Mouse (Mus musculus): ENCODE data around the gene Apex1. TPM values are rescaled to one million over a fixed set of nuclear protein-coding genes. Genes with fewer than 3 reads are reported as not detected.
"Not testable (repeated sequence)": the region's sequence is repeated elsewhere in the genome, so short reads cannot be mapped to it uniquely, and the experiment has no call there.

Gene Apex1
- 10 to 100 TPM; 26.9 to 28.6 TPM for total RNA-seq (2021)
- long read RNA-seq, experiment 1, transcript Apex1-201 (5 exons, 1,239 nt), result major isoform, 34 of 42 reads
- long read RNA-seq, experiment 1, partial matches to known transcripts, result 0 of 42 reads
- long read RNA-seq, experiment 1, other reads (novel, unspliced or antisense), result 4 of 42 reads
- long read RNA-seq, experiment 2, transcript Apex1-201 (5 exons, 1,239 nt), result major isoform, 49 of 59 reads
- long read RNA-seq, experiment 2, partial matches to known transcripts, result 1 of 59 reads
- long read RNA-seq, experiment 2, other reads (novel, unspliced or antisense), result 1 of 59 reads

DNA sequence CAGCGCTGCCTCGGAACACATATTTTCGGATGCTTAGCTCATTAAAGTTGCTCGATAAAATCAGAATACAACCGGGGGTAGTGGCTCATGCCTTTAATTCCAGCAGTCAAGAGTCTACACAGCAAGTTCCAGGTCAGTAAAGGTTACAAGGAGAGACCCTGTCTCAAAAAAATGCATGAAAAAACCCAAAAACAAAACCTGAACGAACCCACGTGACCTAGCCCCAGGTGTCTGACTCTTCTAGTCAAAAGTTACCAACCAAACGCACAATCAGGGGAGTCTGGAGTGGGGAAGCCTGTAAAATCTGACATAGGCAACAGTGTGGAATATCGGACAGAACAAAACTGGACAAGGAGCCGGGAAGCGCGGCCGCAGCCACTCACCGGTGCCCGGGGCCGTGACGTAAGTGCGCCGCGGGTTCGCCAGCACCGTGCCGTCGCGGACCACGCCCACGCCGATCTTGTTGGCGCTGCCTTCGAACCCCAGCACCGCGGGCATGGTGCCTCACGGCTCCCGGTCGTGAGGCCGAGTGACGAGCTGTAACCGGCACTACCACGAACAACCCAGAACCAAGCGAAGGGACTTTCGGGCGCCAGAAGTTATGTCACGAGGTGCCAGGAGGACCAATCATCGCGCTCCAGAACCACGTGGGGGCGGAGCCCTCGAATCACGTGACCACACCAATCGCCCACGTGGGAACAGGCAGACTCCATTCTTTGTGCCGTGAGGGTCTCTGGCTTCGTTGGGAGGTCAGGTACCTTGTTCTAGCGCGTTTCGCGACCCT lies at the start of gene Apex1, which contains the start of gene Osgep:
Gene Apex1 (plus strand): TSS at position 688 of the 784 bp plus-strand sequence.
Gene Osgep (minus strand): TSS at position 613 of the 784 bp plus-strand sequence.
- DNase-seq, result peak; percentile 95 to 96
- intact Hi-C loops (cut with DNase I), result no loop called here

- intact Hi-C loops (cut with DNase I), result no loop called here
- DNase-seq, result no peak
Measured at GRCm38 (mm10) chr14:50875175-50875574, 49.6 kb upstream of the Apex1 start.

- DNase-seq, result no peak
- intact Hi-C loops (cut with DNase I), result no loop called here
Measured at GRCm38 (mm10) chr14:50875591-50876230, 49.1 kb upstream of the Apex1 start.

GRCm38 (mm10) chr14:50876236-50876950 lies 48.4 kb upstream of the Apex1 start:
- intact Hi-C loops (cut with DNase I), result no loop called here
- no peak for DNase-seq

GRCm38 (mm10) chr14:50891621-50892020 lies 33.1 kb upstream of the Apex1 start:
- intact Hi-C loops (cut with DNase I), result no loop called here
- no peak for DNase-seq

GRCm38 (mm10) chr14:50892091-50892490 lies 32.7 kb upstream of the Apex1 start:
- intact Hi-C loops (cut with DNase I), result no loop called here
- DNase-seq, result no peak

GRCm38 (mm10) chr14:50892541-50893459 lies 32.0 kb upstream of the Apex1 start:
- intact Hi-C loops (cut with DNase I), result no loop called here

GRCm38 (mm10) chr14:50895407-50895806 lies 29.4 kb upstream of the Apex1 start:
- no peak for DNase-seq
- intact Hi-C loops (cut with DNase I), result no loop called here

More at GRCm38 (mm10) chr14:50892541-50893459, 32.0 kb upstream of the Apex1 start:
- DNase-seq, result peak; percentile 26 to 38

DNA sequence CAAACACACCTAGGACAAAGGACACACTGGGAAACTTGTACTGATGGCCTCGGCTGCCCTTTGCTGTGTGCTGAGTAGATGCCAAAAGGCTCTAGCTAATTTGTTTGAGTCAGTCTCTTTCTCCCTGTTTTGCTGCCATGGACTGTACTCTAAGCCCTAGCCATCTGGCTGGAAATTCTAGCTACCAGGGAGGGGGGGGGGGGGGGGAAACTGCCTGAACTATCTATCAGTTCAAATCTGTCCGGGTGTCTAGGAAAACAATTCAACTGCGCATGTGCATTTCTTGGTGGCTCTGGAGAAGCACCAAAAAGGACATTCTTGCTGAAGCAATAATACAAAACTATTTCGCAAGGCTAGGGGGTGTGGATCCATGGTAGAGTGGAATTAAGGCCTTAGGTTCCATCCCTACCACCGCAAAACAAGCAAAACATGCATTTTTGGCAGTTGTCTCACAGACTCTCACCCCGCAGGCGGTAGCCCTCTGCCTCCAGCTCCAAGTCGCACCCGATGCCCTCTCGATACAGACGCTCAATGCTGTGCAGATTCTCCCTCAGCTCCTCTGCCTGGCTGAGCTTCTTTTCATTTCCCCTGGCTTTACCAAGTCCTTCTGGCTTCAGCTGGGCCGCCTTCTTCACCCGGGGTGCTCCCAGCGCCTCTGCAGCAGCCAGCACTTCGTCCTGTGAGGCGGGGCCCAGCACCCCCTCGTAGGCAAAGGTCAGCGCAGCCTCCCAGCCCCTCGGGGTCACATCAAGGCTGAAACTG lies 28.6 kb upstream of the Apex1 start:
- DNase-seq, result peak; percentile 72 to 75
- intact Hi-C loops (cut with DNase I), result no loop called here

- peak in 1 of 2 experiments; percentile 40 for DNase-seq
- intact Hi-C loops (cut with DNase I), result no loop called here
Measured at GRCm38 (mm10) chr14:50896747-50897373, 27.9 kb upstream of the Apex1 start.

- intact Hi-C loops (cut with DNase I), result no loop called here
- DNase-seq, result peak; percentile 33 to 34
Measured at GRCm38 (mm10) chr14:50897374-50897765, 27.4 kb upstream of the Apex1 start, which contains the start of gene Klhl33. TSS of gene Klhl33 (minus strand) at chr14:50897507.

DNA sequence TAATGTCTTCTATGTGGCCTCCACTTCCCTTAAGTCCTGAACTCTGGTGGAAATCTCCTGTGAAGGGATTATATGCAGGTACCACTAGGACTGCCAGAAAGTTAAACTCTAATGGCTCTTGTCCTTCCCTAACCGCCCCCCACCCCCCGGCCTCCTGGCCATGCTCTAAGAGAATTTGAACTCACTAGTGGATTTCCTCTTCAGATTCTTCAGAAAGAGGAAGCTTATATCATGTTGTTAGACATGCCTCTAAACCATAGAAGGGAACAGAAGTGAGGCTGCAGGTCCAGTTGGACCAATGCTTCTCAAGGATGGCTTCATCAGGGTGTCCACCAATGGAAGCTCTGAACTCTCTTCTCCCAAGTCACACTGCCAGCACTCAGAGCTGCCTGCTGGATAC lies 26.8 kb upstream of the Apex1 start:
- intact Hi-C loops (cut with DNase I); DNase-seq: not testable (repeated sequence)

DNA sequence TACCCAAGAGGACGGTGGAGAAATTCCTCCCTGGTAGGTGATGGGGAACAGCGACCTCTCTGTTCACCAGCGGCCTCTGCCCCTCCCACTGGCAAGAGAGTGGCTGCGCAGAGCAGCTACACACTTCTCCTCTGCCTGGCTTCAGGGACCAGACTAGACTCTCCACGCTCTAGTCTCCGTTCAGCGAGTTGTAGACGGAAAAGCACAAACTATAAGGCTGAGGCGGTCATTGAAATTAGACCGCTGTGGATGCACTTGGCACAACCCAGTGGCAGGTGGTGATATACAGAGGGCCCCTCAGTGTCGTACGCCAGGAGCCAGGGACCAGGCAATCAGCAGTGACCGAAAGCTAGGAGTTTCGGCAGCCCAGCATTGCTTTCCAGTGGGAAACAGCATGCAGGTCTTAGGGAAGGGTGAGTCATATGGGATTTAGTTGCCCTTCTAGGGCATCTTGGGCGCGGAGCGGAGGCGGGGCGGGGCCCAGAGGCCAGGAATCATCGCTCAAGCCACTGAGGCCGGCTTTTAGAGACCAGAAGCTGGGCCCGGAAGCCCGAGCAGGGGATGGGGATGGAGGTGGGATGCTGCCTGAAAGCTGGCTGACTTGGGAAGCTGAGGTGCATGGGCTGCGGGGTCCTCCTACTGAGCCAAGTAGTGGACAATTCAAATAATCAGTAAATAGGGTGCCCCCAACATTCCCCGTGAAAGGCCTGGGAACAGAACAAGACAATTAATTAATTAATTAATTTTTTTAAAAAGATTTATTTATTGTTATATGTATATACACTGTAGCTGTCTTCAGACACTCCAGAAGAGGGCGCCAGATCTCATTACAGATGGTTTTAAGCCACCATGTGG lies 20.6 kb upstream of the Apex1 start:
- intact Hi-C loops (cut with DNase I), result no loop called here
- peak; percentile 23 to 38 for DNase-seq

DNA sequence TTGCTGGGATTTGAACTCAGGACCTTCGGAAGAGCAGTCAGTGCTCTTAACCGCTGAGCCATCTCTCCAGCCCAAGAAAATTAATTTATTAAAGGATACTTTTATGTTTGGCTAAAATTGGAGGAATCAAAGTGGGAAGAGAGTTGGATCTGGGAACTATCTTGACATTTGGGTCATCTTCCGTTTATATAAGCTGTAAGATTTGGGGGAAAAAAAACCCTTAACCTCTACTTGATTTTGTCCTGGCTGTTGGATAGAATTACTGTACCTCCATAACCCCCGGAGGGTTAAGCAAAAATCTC lies 20.0 kb upstream of the Apex1 start:
- intact Hi-C loops (cut with DNase I), result no loop called here
- DNase-seq, result no peak

DNA sequence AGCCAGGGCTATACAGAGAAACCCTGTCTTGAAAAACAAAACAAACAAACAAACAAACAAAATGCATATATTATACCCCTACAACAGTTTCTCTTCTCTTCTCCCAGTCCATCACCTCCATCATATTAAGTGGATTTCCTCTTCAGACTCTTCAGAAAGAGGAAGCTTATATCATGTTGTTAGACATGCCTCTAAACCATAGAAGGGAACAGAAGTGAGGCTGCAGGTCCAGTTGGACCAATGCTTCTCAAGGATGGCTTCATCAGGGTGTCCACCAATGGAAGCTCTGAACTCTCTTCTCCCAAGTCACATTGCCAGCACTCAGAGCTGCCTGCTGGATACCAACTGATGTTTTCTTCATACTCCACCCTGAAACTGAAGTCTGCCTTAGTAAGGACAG lies 19.4 kb upstream of the Apex1 start:
- DNase-seq; intact Hi-C loops (cut with DNase I): not testable (repeated sequence)

- no peak for DNase-seq
Measured at GRCm38 (mm10) chr14:50908126-50908525, 16.6 kb upstream of the Apex1 start.

DNA sequence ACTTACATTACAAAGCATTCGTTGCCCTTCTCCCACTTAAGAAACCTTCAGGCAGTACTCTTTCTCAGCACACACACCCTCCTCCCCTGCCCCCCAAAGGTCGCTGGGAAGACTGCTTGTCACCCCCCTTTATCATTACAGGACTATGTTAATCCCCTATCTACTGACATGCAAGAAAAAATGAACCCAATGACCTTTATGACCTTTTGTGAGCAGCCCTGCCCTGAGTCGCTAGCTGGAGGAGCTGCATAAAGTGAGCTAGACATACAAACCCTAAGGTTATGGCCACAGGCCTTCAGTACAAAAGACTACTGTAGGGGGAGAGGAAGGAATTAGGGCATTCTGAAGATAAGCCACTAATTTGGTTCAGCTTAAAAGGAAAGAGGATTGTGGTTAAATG lies 13.4 kb upstream of the Apex1 start:
- intact Hi-C loops (cut with DNase I), result no loop called here
- DNase-seq, result no peak

More at GRCm38 (mm10) chr14:50908126-50908525, 16.6 kb upstream of the Apex1 start:
- intact Hi-C loops (cut with DNase I), result no loop called here

Data from gastrocnemius, postnatal 36 days (tissue).